Mouse (Mus musculus): ENCODE measurements at regions not wholly inside any gene's neighbourhood (a gene's known extent, or its start where the extent isn't known, plus 50 kb on each side); places are given as distances from the start of the nearest gene placed in this dataset.

DNA sequence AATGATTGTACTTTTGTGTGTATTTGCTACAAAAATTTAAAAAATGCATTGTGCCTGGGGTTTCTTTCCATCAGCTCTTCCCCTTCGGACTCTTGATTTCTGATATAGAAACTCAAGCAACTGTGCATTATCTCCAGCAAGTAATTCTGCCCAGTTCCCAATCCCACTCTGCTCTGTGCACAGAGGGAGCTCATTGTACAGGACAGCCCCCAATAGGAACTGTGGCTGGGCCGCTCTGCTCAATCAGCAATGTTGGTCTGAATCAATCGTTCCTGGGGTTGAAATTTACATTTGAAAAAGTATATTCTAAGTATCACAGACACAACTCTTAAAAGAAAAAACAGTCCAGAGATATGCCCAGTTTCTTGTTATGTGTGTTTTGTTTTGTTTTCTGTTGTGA is 339.1 kb downstream of the Rnd3 start:
- Histone ChIP-seq H3K27ac (ENCODE audit: low read depth, low read length) (no peak overlapping the region), H3K27me3 (replicated peaks; ENCODE audit: control insufficient read depth, insufficient read depth, low read length) (no peaks in the 10 kb centered on the region), H3K9me3 (ENCODE audit: control insufficient read depth) (no peaks in the 10 kb centered on the region), H3K4me3 (ENCODE audit: low read depth, low read length) (no peak overlapping the region), H3K36me3 (ENCODE audit: control insufficient read depth, insufficient read depth) (no peaks in the 10 kb centered on the region), H3K4me1 (replicated peaks; ENCODE audit: control insufficient read depth, insufficient read depth, low read length) (0 out of 2 replicates have a peak, but pooled peaks cover 3% of the 10 kb centered on the region), H3K4me2 (replicated peaks; ENCODE audit: low read depth) (no peak overlapping the region), H3K9ac (ENCODE audit: low read depth, low read length) (no peak overlapping the region)
- ATAC-seq, result no peak
- TF ChIP-seq CTCF (IDR thresholded peaks at IDR 0.05; ENCODE audit: low read depth), result no peak
- 82% methylated on average over 3 of the region's 3 CpGs for WGBS

- H3K4me3 ChIP-seq (ENCODE audit: low read depth, low read length), result no peak overlapping the region
- no peak for TF ChIP-seq CTCF (IDR thresholded peaks at IDR 0.05; ENCODE audit: low read depth)
- H3K4me1 ChIP-seq (replicated peaks; ENCODE audit: control insufficient read depth, insufficient read depth, low read length), result no peaks in the 10 kb centered on the region
- H3K27ac ChIP-seq (ENCODE audit: low read depth, low read length), result no peak overlapping the region
- H3K36me3 ChIP-seq (ENCODE audit: control insufficient read depth, insufficient read depth), result no peaks in the 10 kb centered on the region
- no peak overlapping the region for H3K9ac ChIP-seq (ENCODE audit: low read depth, low read length)
- H3K4me2 ChIP-seq (replicated peaks; ENCODE audit: low read depth), result no peak overlapping the region
- no peak for ATAC-seq
- no peaks in the 10 kb centered on the region for H3K27me3 ChIP-seq (replicated peaks; ENCODE audit: control insufficient read depth, insufficient read depth, low read length)
- no peaks in the 10 kb centered on the region for H3K9me3 ChIP-seq (ENCODE audit: control insufficient read depth)
- 85% methylated on average over 6 of the region's 6 CpGs for WGBS
Measured at GRCm38 (mm10) chr2:50807162-50807960, 341.6 kb downstream of the Rnd3 start.

GRCm38 (mm10) chr2:50805645-50806044 is 343.3 kb downstream of the Rnd3 start:
- no peak overlapping the region for H3K4me2 ChIP-seq (replicated peaks; ENCODE audit: low read depth)
- no peaks in the 10 kb centered on the region for H3K27me3 ChIP-seq (replicated peaks; ENCODE audit: control insufficient read depth, insufficient read depth, low read length)
- no peaks in the 10 kb centered on the region for H3K4me1 ChIP-seq (replicated peaks; ENCODE audit: control insufficient read depth, insufficient read depth, low read length)
- no peak for TF ChIP-seq CTCF (IDR thresholded peaks at IDR 0.05; ENCODE audit: low read depth)
- no peak for ATAC-seq
- 78% methylated on average over 3 of the region's 3 CpGs for WGBS
- H3K27ac ChIP-seq (ENCODE audit: low read depth, low read length), result no peak overlapping the region
- H3K9ac ChIP-seq (ENCODE audit: low read depth, low read length), result no peak overlapping the region
- H3K4me3 ChIP-seq (ENCODE audit: low read depth, low read length), result no peak overlapping the region
- no peaks in the 10 kb centered on the region for H3K9me3 ChIP-seq (ENCODE audit: control insufficient read depth)
- H3K36me3 ChIP-seq (ENCODE audit: control insufficient read depth, insufficient read depth), result no peaks in the 10 kb centered on the region

DNA sequence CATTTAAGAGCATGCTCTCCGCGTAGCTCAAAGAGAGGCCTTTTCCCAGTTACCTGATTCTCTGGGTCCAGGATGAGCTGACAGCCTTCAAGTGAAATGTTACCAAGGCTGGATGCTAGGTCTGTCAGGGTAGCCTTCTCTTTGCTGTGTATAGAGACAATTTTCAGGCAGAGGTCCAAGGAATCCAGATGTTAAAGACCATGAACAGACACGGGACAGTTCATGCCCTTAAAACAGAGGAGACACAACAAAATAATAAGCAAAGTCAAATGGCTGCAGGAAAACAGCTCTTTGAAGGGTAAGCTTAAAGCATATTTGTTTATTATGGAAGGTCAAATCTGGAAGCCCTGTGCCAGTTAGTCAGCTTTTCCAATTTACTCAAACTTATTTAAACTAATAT is 352.8 kb downstream of the Rnd3 start:
- Histone ChIP-seq H3K36me3 (ENCODE audit: control insufficient read depth, insufficient read depth) (no peaks in the 10 kb centered on the region), H3K9ac (ENCODE audit: low read depth, low read length) (no peak overlapping the region), H3K4me3 (ENCODE audit: low read depth, low read length) (no peak overlapping the region), H3K27ac (ENCODE audit: low read depth, low read length) (no peak overlapping the region), H3K4me1 (replicated peaks; ENCODE audit: control insufficient read depth, insufficient read depth, low read length) (no peaks in the 10 kb centered on the region), H3K9me3 (ENCODE audit: control insufficient read depth) (no peaks in the 10 kb centered on the region), H3K4me2 (replicated peaks; ENCODE audit: low read depth) (no peak overlapping the region), H3K27me3 (replicated peaks; ENCODE audit: control insufficient read depth, insufficient read depth, low read length) (no peaks in the 10 kb centered on the region)
- no peak for ATAC-seq
- 78% methylated on average over 3 of the region's 3 CpGs for WGBS
- no peak for TF ChIP-seq CTCF (IDR thresholded peaks at IDR 0.05; ENCODE audit: low read depth)

DNA sequence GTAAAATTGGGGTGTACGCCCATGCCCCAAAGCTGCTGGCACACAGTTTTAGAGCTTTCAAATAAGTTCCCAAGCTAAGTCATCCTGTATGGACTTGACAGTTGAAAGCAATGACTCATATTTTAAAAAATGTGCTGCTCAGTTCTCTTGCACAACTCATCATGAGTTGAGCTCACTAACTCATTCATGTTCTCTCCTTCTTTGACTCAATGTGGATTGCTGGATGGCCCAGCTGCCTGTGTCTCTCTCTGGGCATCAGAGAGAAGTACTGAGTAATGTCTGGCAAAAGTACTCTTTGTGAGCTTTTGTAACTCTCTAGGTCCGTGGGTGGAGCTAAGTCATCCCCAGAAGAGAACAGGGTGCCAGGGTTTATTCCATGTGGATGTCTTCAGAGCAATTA is 355.3 kb downstream of the Rnd3 start:
- 84% methylated on average over 2 of the region's 2 CpGs for WGBS
- Histone ChIP-seq H3K36me3 (ENCODE audit: control insufficient read depth, insufficient read depth) (no peaks in the 10 kb centered on the region), H3K27ac (ENCODE audit: low read depth, low read length) (no peak overlapping the region), H3K9me3 (ENCODE audit: control insufficient read depth) (no peaks in the 10 kb centered on the region), H3K4me1 (replicated peaks; ENCODE audit: control insufficient read depth, insufficient read depth, low read length) (no peaks in the 10 kb centered on the region), H3K4me2 (replicated peaks; ENCODE audit: low read depth) (no peak overlapping the region), H3K4me3 (ENCODE audit: low read depth, low read length) (no peak overlapping the region), H3K9ac (ENCODE audit: low read depth, low read length) (no peak overlapping the region), H3K27me3 (replicated peaks; ENCODE audit: control insufficient read depth, insufficient read depth, low read length) (no peaks in the 10 kb centered on the region)
- no peak for ATAC-seq
- no peak for TF ChIP-seq CTCF (IDR thresholded peaks at IDR 0.05; ENCODE audit: low read depth)

DNA sequence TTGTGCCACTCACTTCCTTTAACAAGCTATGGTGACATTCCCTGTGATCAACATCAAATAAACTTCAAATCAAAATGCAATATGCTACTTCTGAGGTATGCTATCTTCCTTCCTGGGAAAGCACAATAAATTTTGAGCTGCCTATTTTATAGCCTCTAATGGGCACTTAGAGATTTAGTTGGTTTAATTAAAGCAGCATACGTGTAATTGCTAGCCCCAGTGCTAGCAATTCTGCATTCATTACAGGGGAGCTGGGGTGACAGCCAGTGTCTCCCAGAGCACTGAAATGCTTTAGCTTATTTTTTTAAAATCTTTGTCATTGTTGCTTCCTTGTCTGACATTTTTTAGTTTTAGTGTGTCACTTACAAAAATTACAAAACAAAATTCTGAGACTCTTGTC is 355.8 kb downstream of the Rnd3 start:
- no peak overlapping the region for H3K9ac ChIP-seq (ENCODE audit: low read depth, low read length)
- 80% methylated on average over 1 of the region's 1 CpGs for WGBS
- H3K27ac ChIP-seq (ENCODE audit: low read depth, low read length), result no peak overlapping the region
- H3K9me3 ChIP-seq (ENCODE audit: control insufficient read depth), result no peaks in the 10 kb centered on the region
- no peak overlapping the region for H3K4me2 ChIP-seq (replicated peaks; ENCODE audit: low read depth)
- no peak overlapping the region for H3K4me3 ChIP-seq (ENCODE audit: low read depth, low read length)
- no peaks in the 10 kb centered on the region for H3K4me1 ChIP-seq (replicated peaks; ENCODE audit: control insufficient read depth, insufficient read depth, low read length)
- H3K27me3 ChIP-seq (replicated peaks; ENCODE audit: control insufficient read depth, insufficient read depth, low read length), result no peaks in the 10 kb centered on the region
- no peak for ATAC-seq
- TF ChIP-seq CTCF (IDR thresholded peaks at IDR 0.05; ENCODE audit: low read depth), result no peak
- H3K36me3 ChIP-seq (ENCODE audit: control insufficient read depth, insufficient read depth), result no peaks in the 10 kb centered on the region
